Mouse (Mus musculus): Measurements from ENCODE around the gene Sh3rf3. TPM values are rescaled to one million over a fixed set of nuclear protein-coding genes. Genes with fewer than 3 reads are reported as not detected.

Gene Sh3rf3
- polyA plus RNA-seq, 1 experiment from 2014 or later, result 1.6 TPM

GRCm38 (mm10) chr10:59013618-59014017 is 200.5 kb downstream of the Sh3rf3 start:
- no peak for ATAC-seq (ENCODE audit: insufficient number of reproducible peaks, insufficient read depth, low FRiP score, low TSS enrichment)
- WGBS, result 83% methylated on average over 9 of the region's 9 CpGs

DNA sequence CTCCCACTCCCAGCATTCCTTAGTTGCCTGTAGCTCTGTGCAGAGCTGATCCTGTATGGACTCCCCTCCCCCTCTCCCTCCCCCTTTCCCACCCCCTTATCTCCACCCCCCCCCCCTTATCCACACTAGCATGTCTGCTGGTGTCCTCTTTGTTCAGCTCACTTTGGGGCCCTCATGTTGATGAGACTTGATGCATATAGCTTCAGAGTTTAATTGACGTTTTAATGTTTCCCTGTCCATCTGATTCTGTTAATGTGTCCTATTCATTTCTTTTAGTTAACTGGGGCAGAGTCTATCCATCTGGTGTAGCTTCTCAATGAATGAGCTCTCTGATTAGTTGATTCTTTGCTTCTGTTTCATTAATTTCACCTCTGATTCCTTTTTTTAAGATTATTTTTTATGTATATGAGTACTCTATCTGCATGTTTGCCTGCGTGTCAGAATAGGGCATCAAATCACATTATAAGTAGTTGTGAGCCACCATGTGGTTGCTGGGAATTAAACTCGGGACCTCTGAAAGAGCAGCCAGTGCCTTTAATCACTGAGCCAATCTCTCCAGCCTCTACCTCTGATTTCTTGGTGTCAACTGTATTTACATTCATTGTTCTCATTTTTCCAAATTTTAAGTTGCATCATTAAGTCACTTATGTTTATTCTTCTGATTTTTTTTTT is 206.3 kb downstream of the Sh3rf3 start:
- H3K36me3 ChIP-seq, result no peaks in the 10 kb centered on the region
- no peaks in the 10 kb centered on the region for H3K9me3 ChIP-seq
- no peak overlapping the region for H3K9ac ChIP-seq
- no peak for ATAC-seq (ENCODE audit: insufficient number of reproducible peaks, insufficient read depth, low FRiP score, low TSS enrichment)
- WGBS, result 58% methylated on average over 3 of the region's 3 CpGs
- H3K27ac ChIP-seq, result no peak overlapping the region
- H3K4me2 ChIP-seq (replicated peaks), result no peak overlapping the region
- no peaks in the 10 kb centered on the region for H3K4me1 ChIP-seq
- no peaks in the 10 kb centered on the region for H3K27me3 ChIP-seq
- H3K4me3 ChIP-seq, result no peak overlapping the region

More at GRCm38 (mm10) chr10:59013618-59014017, 200.5 kb downstream of the Sh3rf3 start:
- Histone ChIP-seq H3K27me3 (no peaks in the 10 kb centered on the region), H3K4me3 (no peak overlapping the region), H3K27ac (no peak overlapping the region), H3K36me3 (no peaks in the 10 kb centered on the region), H3K9ac (no peak overlapping the region), H3K9me3 (no peaks in the 10 kb centered on the region), H3K4me2 (replicated peaks) (no peak overlapping the region), H3K4me1 (no peaks in the 10 kb centered on the region)

DNA sequence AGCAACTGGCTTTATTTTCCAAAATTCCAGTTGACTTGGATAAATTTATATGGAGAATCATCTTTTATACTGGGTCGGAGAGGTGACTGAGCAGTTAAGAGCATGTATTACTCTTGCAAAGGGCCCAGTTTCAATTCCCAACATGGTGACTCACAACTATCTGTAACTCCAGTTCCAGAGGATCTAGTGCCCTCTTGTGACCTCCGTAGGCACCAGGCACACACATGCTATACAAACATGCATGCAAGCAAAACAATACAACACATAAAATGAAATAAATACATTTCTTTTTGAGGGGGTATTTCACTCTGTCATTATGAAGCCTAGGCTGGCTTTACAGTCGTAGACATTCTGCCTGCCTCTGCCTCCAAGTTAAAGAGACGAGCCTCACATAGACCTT is 237.3 kb downstream of the Sh3rf3 start:
- H3K4me2 ChIP-seq (replicated peaks), result no peak overlapping the region
- WGBS, result 80% methylated on average over 4 of the region's 4 CpGs
- H3K4me3 ChIP-seq, result no peak overlapping the region
- ATAC-seq (ENCODE audit: insufficient number of reproducible peaks, insufficient read depth, low FRiP score, low TSS enrichment), result no peak
- H3K36me3 ChIP-seq, result no peaks in the 10 kb centered on the region
- no peak overlapping the region for H3K9ac ChIP-seq
- no peaks in the 10 kb centered on the region for H3K27me3 ChIP-seq
- no peaks in the 10 kb centered on the region for H3K9me3 ChIP-seq
- H3K27ac ChIP-seq, result no peak overlapping the region
- no peaks in the 10 kb centered on the region for H3K4me1 ChIP-seq

- Histone ChIP-seq H3K27ac (no peak overlapping the region), H3K4me1 (no peaks in the 10 kb centered on the region), H3K9me3 (no peaks in the 10 kb centered on the region), H3K36me3 (no peaks in the 10 kb centered on the region), H3K9ac (no peak overlapping the region), H3K4me2 (replicated peaks) (no peak overlapping the region), H3K4me3 (no peak overlapping the region), H3K27me3 (no peaks in the 10 kb centered on the region)
- WGBS, result 56% methylated on average over 6 of the region's 6 CpGs
- no peak for ATAC-seq (ENCODE audit: insufficient number of reproducible peaks, insufficient read depth, low FRiP score, low TSS enrichment)
Observed at GRCm38 (mm10) chr10:59056294-59056693, 243.1 kb downstream of the Sh3rf3 start.

DNA sequence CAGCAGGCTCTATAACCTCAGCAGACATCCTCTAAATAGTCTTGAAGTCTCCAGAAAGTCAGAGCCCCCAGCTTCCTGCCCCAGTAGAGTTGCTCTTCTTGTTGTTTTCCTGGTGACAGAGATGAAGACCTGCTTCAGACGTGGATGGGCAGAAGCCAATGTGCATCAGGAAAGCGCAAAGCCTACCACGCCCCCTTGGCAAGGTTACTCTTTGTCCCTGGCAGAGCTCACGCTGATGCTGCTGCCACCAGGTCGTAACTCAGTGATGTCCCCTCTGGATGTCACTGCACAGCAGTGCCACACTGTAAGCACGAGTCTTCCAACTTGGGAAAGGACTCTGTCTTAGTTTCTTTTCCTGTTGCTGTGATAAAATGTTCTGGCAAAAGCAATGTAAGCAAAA is 253.6 kb downstream of the Sh3rf3 start:
- no peak overlapping the region for H3K4me2 ChIP-seq (replicated peaks)
- H3K36me3 ChIP-seq, result no peaks in the 10 kb centered on the region
- H3K9me3 ChIP-seq, result no peaks in the 10 kb centered on the region
- H3K27me3 ChIP-seq, result no peaks in the 10 kb centered on the region
- H3K9ac ChIP-seq, result no peak overlapping the region
- no peak overlapping the region for H3K27ac ChIP-seq
- no peaks in the 10 kb centered on the region for H3K4me1 ChIP-seq
- WGBS, result 79% methylated on average over 6 of the region's 6 CpGs
- no peak for ATAC-seq (ENCODE audit: insufficient number of reproducible peaks, insufficient read depth, low FRiP score, low TSS enrichment)
- H3K4me3 ChIP-seq, result no peak overlapping the region

- no peaks in the 10 kb centered on the region for H3K36me3 ChIP-seq
- H3K27me3 ChIP-seq, result no peaks in the 10 kb centered on the region
- H3K4me2 ChIP-seq (replicated peaks), result no peak overlapping the region
- H3K4me3 ChIP-seq, result no peak overlapping the region
- no peaks in the 10 kb centered on the region for H3K4me1 ChIP-seq
- 76% methylated on average over 4 of the region's 4 CpGs for WGBS
- no peaks in the 10 kb centered on the region for H3K9me3 ChIP-seq
- H3K27ac ChIP-seq, result no peak overlapping the region
- no peak overlapping the region for H3K9ac ChIP-seq
- ATAC-seq (ENCODE audit: insufficient number of reproducible peaks, insufficient read depth, low FRiP score, low TSS enrichment), result no peak
Observed at GRCm38 (mm10) chr10:59072827-59073226, 259.7 kb downstream of the Sh3rf3 start.

DNA sequence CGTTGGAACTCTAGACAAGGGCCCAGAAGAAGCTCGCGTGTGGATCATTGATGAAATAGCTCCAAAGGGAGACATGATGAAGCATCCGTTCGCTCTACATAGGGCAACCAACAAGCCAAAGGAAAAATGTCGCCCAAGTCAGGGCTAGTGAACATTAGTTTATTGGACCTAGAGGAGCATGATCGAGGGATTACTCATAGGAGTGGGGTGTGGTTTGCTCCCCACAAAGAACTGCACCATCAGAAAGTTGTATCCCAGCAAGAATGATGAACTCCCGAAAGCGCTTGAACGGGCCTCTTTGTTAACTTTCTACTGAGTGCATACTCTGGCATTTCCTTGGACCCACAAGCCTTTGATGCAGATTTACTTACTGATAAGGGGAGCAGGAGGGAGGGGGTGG is 263.5 kb downstream of the Sh3rf3 start:
- H3K9me3 ChIP-seq, result no peaks in the 10 kb centered on the region
- H3K36me3 ChIP-seq, result no peaks in the 10 kb centered on the region
- H3K9ac ChIP-seq, result no peak overlapping the region
- peaks cover 7% of the 10 kb centered on the region; the same call in 1 of the 2 replicates for H3K4me1 ChIP-seq
- no peak overlapping the region for H3K27ac ChIP-seq
- H3K4me3 ChIP-seq, result no peak overlapping the region
- ATAC-seq (ENCODE audit: insufficient number of reproducible peaks, insufficient read depth, low FRiP score, low TSS enrichment), result no peak
- 90% methylated on average over 10 of the region's 10 CpGs for WGBS
- H3K27me3 ChIP-seq, result no peaks in the 10 kb centered on the region
- H3K4me2 ChIP-seq (replicated peaks), result no peak overlapping the region

GRCm38 (mm10) chr10:59077909-59078308 is 264.8 kb downstream of the Sh3rf3 start:
- WGBS, result 77% methylated on average over 10 of the region's 10 CpGs
- no peaks in the 10 kb centered on the region for H3K27me3 ChIP-seq
- no peak overlapping the region for H3K27ac ChIP-seq
- no peak for ATAC-seq (ENCODE audit: insufficient number of reproducible peaks, insufficient read depth, low FRiP score, low TSS enrichment)
- H3K4me3 ChIP-seq, result no peak overlapping the region
- peaks cover 7% of the 10 kb centered on the region; the same call in 1 of the 2 replicates for H3K4me1 ChIP-seq
- H3K9me3 ChIP-seq, result no peaks in the 10 kb centered on the region
- H3K9ac ChIP-seq, result no peak overlapping the region
- no peaks in the 10 kb centered on the region for H3K36me3 ChIP-seq
- H3K4me2 ChIP-seq (replicated peaks), result no peak overlapping the region

- H3K27ac ChIP-seq, result no peak overlapping the region
- H3K4me2 ChIP-seq (replicated peaks), result no peak overlapping the region
- no peak overlapping the region for H3K4me3 ChIP-seq
- ATAC-seq (ENCODE audit: insufficient number of reproducible peaks, insufficient read depth, low FRiP score, low TSS enrichment), result no peak
- H3K4me1 ChIP-seq, result no peaks in the 10 kb centered on the region
- no peaks in the 10 kb centered on the region for H3K36me3 ChIP-seq
- H3K27me3 ChIP-seq, result no peaks in the 10 kb centered on the region
- WGBS, result 93% methylated on average over 5 of the region's 5 CpGs
- H3K9me3 ChIP-seq, result no peaks in the 10 kb centered on the region
- no peak overlapping the region for H3K9ac ChIP-seq
Observed at GRCm38 (mm10) chr10:59085604-59086003, 272.4 kb downstream of the Sh3rf3 start.

DNA sequence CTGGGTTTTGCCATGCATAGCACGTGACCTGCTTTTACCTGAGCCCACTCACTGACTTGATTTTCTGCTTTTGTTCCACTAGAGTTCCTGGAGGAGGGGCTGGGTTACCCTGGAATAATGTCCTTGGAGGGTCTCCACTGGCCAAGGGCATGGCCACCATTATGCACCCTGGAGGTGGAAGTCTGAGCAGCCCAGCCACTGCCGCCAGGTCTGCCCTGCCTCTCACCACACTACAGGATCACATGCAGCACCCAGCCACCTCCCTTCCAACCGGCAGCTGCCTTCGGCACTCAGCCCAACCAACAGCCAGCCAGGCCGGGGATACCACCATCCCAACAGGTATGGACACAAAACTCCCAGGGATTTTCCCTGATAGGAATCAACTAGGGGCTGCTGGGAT is 273.4 kb downstream of the Sh3rf3 start:
- Histone ChIP-seq H3K36me3 (no peaks in the 10 kb centered on the region), H3K4me2 (replicated peaks) (no peak overlapping the region), H3K4me1 (no peaks in the 10 kb centered on the region), H3K9me3 (no peaks in the 10 kb centered on the region), H3K9ac (no peak overlapping the region), H3K4me3 (no peak overlapping the region), H3K27me3 (no peaks in the 10 kb centered on the region), H3K27ac (no peak overlapping the region)
- WGBS, result 88% methylated on average over 5 of the region's 5 CpGs
- ATAC-seq (ENCODE audit: insufficient number of reproducible peaks, insufficient read depth, low FRiP score, low TSS enrichment), result no peak

DNA sequence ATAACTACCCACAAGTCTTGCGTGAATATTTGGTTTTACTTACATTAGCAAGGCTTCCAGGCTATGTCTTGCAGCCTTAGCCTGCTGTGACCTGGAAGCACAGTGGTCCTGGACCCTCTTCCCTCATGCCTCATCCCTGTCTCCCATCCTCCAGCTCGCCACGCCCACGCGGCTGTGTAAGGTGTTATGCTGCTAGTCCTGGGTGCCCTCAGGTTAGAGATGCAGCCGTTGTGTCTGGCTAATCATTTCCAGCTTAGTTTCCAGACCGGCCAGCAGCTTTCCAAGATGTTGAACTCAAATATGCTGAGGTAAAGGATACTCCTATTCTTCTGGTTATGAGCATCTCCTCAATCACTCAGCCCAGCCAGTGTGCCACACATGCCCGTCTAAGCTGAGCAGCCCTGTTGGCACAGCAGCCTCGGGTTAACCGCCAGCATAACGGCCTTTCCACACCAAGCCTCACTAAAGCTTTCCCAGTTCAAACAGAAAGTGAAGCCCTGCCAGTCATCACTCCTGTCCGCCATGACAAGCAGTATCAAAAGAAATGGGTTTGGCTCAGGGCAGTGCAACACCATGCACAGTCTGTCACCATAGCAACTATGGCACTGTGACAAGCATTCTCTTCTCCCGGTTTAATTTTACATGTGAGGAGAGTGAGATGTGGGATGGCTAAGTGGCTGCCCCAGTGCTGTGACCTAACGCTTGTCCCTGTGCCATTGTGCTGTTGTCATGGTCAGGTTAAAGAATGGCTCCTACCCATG is 276.9 kb downstream of the Sh3rf3 start:
- ATAC-seq (ENCODE audit: insufficient number of reproducible peaks, insufficient read depth, low FRiP score, low TSS enrichment), result no peak
- Histone ChIP-seq H3K27me3 (no peaks in the 10 kb centered on the region), H3K36me3 (no peaks in the 10 kb centered on the region), H3K9me3 (no peaks in the 10 kb centered on the region), H3K4me2 (replicated peaks) (no peak overlapping the region), H3K4me1 (0 out of 2 replicates have a peak, but pooled peaks cover 4% of the 10 kb centered on the region), H3K9ac (no peak overlapping the region), H3K4me3 (no peak overlapping the region), H3K27ac (no peak overlapping the region)
- 75% methylated on average over 14 of the region's 14 CpGs for WGBS

DNA sequence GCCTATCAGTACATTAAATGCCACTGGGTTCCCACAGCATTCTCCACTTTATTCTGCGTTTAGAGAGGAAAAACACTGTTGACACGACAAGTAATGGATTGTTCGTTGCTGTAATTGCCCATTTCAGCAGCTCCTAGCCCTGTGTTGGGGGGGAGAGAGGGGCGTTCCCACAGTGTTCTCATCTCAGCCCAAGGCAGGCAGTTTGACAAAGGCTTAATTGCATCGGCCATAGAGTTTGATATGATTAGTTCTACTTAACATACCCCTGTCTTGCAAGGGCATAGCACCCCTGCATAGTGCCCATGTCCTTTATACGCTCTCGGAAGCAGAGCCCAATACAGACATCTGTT is 277.4 kb downstream of the Sh3rf3 start:
- Histone ChIP-seq H3K4me2 (replicated peaks) (no peak overlapping the region), H3K9me3 (no peaks in the 10 kb centered on the region), H3K9ac (no peak overlapping the region), H3K27ac (no peak overlapping the region), H3K4me3 (no peak overlapping the region), H3K4me1 (0 out of 2 replicates have a peak, but pooled peaks cover 4% of the 10 kb centered on the region), H3K36me3 (no peaks in the 10 kb centered on the region), H3K27me3 (no peaks in the 10 kb centered on the region)
- WGBS, result 79% methylated on average over 7 of the region's 7 CpGs
- ATAC-seq (ENCODE audit: insufficient number of reproducible peaks, insufficient read depth, low FRiP score, low TSS enrichment), result no peak

All from embryonic facial prominence, embryonic 12.5 days (tissue).